Mouse (Mus musculus): ENCODE results near the gene Gm10190.
A peak's percentile ranks its signal among the peaks of the same experiment; 100 is the strongest.
"Not testable (repeated sequence)": the region's sequence is repeated elsewhere in the genome, so short reads cannot be mapped to it uniquely, and the experiment has no call there.

Gene Gm10190

GRCm38 (mm10) chr17:80372989-80373725 lies at the start of gene Gm10190:
Gm10190 (minus strand) TSS chr17:80373541.
- DNase-seq (ENCODE audit: extremely low read depth, low read depth) = no peak

- no peak for DNase-seq (ENCODE audit: extremely low read depth, low read depth)
Observed at GRCm38 (mm10) chr17:80420998-80421397, 47.7 kb upstream of the Gm10190 start.

GRCm38 (mm10) chr17:80418572-80419210 lies 45.4 kb upstream of the Gm10190 start:
- peak; percentile 18 for DNase-seq (ENCODE audit: extremely low read depth, low read depth)

GRCm38 (mm10) chr17:80411182-80411581 lies 37.8 kb upstream of the Gm10190 start:
- DNase-seq (ENCODE audit: extremely low read depth, low read depth) = no peak

GRCm38 (mm10) chr17:80398243-80398642 lies 24.9 kb upstream of the Gm10190 start:
- no peak for DNase-seq (ENCODE audit: extremely low read depth, low read depth)

- DNase-seq (ENCODE audit: extremely low read depth, low read depth) = peak; percentile 38
Observed at GRCm38 (mm10) chr17:80391423-80392403, 18.4 kb upstream of the Gm10190 start.

GRCm38 (mm10) chr17:80390024-80390423 lies 16.7 kb upstream of the Gm10190 start:
- DNase-seq (ENCODE audit: extremely low read depth, low read depth) = no peak

- no peak for DNase-seq (ENCODE audit: extremely low read depth, low read depth)
Observed at GRCm38 (mm10) chr17:80385671-80386070, 12.3 kb upstream of the Gm10190 start.

GRCm38 (mm10) chr17:80378386-80378785 lies 5.0 kb upstream of the Gm10190 start:
- DNase-seq (ENCODE audit: extremely low read depth, low read depth) = not testable (repeated sequence)

GRCm38 (mm10) chr17:80373726-80374096 lies 370 bp upstream of the Gm10190 start:
- no peak for DNase-seq (ENCODE audit: extremely low read depth, low read depth)

- DNase-seq (ENCODE audit: extremely low read depth, low read depth) = no peak
Observed at GRCm38 (mm10) chr17:80368606-80369005, 4.7 kb downstream of the Gm10190 start.

- DNase-seq (ENCODE audit: extremely low read depth, low read depth) = no peak
Observed at GRCm38 (mm10) chr17:80367276-80367675, 6.1 kb downstream of the Gm10190 start.

- DNase-seq (ENCODE audit: extremely low read depth, low read depth) = no peak
Observed at GRCm38 (mm10) chr17:80360245-80360644, 13.1 kb downstream of the Gm10190 start.

- DNase-seq (ENCODE audit: extremely low read depth, low read depth) = no peak
Observed at GRCm38 (mm10) chr17:80347234-80347633, 26.1 kb downstream of the Gm10190 start.

- DNase-seq (ENCODE audit: extremely low read depth, low read depth) = no peak
Observed at GRCm38 (mm10) chr17:80346591-80347125, 26.7 kb downstream of the Gm10190 start.

GRCm38 (mm10) chr17:80345277-80345676 lies 28.1 kb downstream of the Gm10190 start:
- no peak for DNase-seq (ENCODE audit: extremely low read depth, low read depth)

GRCm38 (mm10) chr17:80332386-80332785 lies 41.0 kb downstream of the Gm10190 start:
- no peak for DNase-seq (ENCODE audit: extremely low read depth, low read depth)

GRCm38 (mm10) chr17:80326431-80326830 lies 46.9 kb downstream of the Gm10190 start:
- DNase-seq (ENCODE audit: extremely low read depth, low read depth) = no peak

GRCm38 (mm10) chr17:80325456-80325855 lies 47.9 kb downstream of the Gm10190 start:
- DNase-seq (ENCODE audit: extremely low read depth, low read depth) = no peak

GRCm38 (mm10) chr17:80324521-80324920 lies 48.8 kb downstream of the Gm10190 start:
- no peak for DNase-seq (ENCODE audit: extremely low read depth, low read depth)

- DNase-seq (ENCODE audit: extremely low read depth, low read depth) = no peak
Observed at GRCm38 (mm10) chr17:80323658-80324057, 49.7 kb downstream of the Gm10190 start.
